Mouse (Mus musculus): ENCODE results near the gene Ccnjl. TPM values are rescaled to one million over a fixed set of nuclear protein-coding genes. Genes with fewer than 3 reads are reported as not detected.

The Ccnjl gene
- total RNA-seq, 1 experiment from 2014 or later, result not detected

DNA sequence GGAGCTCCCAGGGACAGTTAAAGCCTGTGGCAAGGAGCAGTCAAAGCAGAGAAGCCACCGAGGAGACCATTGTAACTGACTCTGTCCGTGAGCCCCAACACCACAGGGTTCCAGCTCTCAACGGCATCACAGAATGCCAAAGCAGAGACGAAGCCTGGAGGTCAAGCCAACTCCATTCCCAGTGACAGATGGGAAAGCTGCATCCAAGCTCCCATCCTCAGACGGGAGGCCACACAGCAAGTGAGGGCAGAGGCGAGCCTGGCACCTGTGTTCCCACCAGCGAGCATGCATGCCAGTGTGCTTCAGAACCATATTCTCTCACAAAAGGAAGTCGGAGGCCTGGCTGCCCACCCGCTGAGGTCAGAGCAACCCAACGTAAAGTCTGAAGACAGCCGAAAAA is 10.9 kb upstream of the Ccnjl start:
- ATAC-seq (ENCODE audit: extremely low read depth, insufficient number of reproducible peaks, low FRiP score, poor library complexity, severe bottlenecking), result no peak

DNA sequence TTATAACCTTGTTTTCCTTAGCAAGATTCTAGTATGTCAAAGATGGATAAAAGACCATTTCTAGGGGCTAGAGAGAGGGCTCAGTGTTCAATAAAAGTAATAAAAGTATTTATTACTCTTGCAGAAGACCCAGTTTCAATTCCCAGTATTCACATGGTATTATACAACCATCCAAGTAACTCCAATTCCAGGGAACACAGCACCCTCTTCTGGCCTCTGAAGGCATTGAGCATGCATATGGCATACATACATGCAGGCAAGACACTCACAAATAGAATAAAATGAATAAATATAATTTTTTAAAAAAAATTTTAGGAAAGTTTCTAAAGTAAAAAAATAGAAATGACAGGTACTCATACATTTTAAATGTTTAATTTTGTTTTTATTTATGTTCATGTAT is 10.5 kb upstream of the Ccnjl start:
- no peak for ATAC-seq (ENCODE audit: extremely low read depth, insufficient number of reproducible peaks, low FRiP score, poor library complexity, severe bottlenecking)

DNA sequence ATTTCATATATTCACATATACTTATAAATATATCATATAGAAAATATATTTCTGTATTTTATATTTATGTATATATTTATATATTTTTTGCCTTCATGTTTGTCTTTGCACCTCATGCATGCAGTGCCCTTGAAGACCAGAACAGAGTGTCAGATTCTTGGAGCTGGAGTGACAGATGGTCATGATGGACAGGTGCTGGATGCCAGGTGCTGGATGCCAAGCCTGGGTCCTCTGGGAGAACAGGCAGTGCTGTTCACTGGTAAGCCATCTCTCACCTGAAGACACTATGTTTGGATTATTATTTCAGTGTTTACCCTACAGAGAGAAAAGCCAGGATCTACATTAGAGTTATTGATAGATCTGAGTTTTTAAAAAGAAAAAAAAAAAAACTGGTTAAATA is 9.8 kb upstream of the Ccnjl start:
- ATAC-seq (ENCODE audit: extremely low read depth, insufficient number of reproducible peaks, low FRiP score, poor library complexity, severe bottlenecking), result no peak

DNA sequence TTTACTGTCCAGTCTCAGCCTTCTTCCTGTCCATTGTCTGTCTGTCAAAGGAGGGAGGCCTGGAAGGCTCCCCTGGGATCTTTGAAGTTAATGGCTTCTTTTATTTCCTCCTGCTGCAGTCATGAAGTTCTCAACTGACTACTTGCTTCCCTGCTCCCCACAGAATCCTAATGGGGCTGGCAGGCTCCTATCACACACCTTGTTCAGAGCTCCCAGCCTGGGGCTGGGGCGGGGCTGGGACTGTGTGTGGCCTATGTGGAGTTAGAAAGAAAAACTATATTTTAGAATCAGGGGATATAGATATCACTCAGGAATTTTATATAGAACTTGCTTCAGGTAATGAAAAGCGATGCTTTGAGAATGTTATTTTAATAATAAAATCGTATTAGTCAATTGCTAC is 8.1 kb upstream of the Ccnjl start:
- ATAC-seq (ENCODE audit: extremely low read depth, insufficient number of reproducible peaks, low FRiP score, poor library complexity, severe bottlenecking), result no peak

DNA sequence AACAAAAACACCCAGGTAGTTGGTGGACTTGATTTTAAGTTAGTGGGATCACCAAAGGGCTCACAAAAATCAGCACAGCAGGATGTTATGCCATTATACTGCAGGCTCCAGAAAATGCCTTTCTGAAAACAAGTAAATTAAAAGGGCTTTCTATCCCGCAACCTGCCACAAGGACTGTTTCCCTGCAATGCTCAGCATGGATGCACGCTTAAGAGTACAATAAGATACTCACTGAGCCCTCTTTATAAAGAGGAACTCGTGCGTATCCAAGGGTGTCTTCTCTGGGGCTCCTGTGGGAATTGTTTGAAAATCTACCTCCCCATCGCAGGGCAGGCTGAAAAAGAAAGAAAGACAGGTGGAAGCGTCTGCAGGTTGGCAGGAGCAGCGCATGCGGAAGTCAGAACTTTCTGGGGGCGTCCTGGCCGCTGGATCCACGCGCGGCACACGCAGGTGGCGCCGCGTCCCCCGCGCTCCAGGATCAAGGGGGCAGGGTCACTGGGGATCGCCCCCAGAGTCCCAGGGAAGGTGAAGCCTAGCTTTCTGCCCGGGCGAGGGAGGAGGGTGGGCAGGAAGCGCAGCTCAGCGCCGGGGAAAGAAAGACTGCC is 404 bp upstream of the Ccnjl start:
- ATAC-seq (ENCODE audit: extremely low read depth, insufficient number of reproducible peaks, low FRiP score, poor library complexity, severe bottlenecking), result no peak

GRCm38 (mm10) chr11:43530043-43530442 is 1.5 kb downstream of the Ccnjl start:
- no peak for ATAC-seq (ENCODE audit: extremely low read depth, insufficient number of reproducible peaks, low FRiP score, poor library complexity, severe bottlenecking)

DNA sequence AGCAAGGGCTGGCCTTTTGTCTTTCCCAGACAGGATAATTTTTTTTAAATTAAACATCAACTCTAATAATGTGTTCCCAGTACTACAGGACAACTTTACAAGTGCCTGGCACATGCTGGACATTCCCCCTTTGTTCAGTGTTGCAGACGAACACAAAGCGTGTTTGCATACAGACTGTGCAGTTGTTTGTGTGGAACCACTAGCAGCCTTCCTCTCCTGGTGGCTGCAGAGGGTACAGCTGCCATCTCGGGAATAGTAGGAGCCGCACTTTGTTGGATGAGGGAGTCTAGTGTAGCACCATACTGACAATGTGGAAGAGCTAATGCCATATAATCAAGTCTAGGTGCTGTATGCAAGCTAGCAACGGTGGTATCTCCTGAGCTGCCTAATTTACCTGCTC is 3.0 kb downstream of the Ccnjl start:
- no peak for ATAC-seq (ENCODE audit: extremely low read depth, insufficient number of reproducible peaks, low FRiP score, poor library complexity, severe bottlenecking)

- ATAC-seq (ENCODE audit: extremely low read depth, insufficient number of reproducible peaks, low FRiP score, poor library complexity, severe bottlenecking), result no peak
These were observed 8.5 kb downstream of the Ccnjl start for GRCm38 (mm10) chr11:43537074-43537473.

DNA sequence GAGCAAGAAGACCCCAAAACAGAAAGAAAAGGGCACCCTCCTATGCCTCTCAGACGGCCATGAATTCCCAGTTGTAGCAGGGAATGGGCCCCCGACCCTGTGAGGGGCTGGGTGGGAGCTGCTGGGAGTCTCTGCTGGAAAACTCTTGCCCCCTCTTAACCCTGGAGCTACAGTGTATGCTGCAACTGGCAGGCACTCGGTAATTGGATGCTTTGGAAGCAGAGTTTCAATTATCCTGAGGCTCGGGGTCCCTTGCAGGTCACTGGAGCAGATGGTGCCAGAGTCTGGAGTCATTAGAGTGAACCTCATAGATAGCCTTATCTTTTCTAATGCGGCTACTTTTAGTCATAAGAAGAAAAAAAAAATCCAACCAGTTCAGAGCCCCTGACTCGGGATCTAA is 11.3 kb downstream of the Ccnjl start:
- ATAC-seq (ENCODE audit: extremely low read depth, insufficient number of reproducible peaks, low FRiP score, poor library complexity, severe bottlenecking), result no peak

GRCm38 (mm10) chr11:43543711-43544466 is 15.3 kb downstream of the Ccnjl start:
- ATAC-seq (ENCODE audit: extremely low read depth, insufficient number of reproducible peaks, low FRiP score, poor library complexity, severe bottlenecking), result peak; percentile 91

DNA sequence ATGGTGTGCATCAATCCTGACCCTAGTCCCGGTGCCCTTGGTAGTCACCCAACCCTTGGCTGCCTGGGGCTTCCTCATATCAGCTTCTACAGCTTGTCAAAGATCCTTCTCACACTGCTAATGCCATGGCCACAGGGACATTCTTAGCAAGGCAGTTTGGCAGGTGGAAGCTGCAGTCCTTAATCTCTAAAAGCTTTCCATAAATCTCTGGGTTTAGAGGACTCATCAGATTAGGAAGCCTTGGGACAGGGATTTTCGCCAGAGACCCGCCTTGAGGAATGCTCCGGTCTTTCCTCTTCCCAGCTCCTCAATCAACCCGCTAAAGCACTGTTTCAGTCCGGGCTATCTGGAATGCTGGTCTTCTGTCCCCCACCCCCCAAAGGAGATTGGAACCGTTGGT is 16.2 kb downstream of the Ccnjl start:
- ATAC-seq (ENCODE audit: extremely low read depth, insufficient number of reproducible peaks, low FRiP score, poor library complexity, severe bottlenecking), result no peak

DNA sequence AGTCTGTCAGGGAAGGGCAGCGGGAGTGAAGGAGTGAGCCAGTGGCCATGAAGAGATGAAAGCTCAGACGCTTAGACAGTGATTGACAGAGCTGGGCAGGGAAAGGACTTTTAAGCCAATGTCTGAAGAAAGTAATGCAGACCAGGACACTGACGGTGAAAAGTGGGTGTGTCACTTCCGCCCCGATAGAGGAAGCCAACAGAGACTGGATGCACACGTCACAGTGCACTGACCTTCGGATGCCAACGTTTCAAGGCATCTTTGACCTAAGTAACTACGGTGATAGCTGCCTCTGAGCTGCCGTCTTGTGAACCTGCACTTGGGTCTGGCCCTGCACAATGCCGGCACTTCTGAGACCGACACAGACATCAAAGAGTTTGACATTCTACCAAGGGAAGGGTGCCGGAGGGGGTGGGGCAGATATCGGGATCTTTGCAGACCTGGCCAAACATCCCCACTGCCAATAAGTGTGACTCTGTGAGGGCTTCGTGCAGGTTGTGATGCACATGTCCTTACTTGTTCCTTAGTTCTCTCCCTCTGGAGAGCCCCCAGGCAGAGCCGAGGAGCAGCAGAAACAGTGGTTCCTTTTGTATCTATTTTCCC is 17.4 kb downstream of the Ccnjl start:
- no peak for ATAC-seq (ENCODE audit: extremely low read depth, insufficient number of reproducible peaks, low FRiP score, poor library complexity, severe bottlenecking)

DNA sequence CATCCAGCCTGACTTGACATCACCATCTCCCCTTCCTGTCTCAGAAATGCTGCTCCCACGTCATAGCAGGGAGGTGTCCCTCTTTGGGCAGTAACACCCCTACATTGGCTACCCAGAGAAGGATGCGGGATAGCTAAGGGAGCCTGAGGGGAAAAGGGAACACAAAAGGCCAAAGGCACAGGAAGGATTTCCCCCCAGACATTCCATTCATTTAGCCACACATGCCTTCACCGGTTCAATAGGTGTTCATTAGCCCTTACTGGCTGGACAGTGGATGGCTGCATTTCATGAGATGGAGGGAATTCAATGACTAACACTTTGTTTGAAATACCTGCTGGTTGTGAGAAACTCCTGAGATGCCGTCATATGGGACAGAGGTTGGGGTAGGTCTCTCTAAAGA is 18.1 kb downstream of the Ccnjl start:
- no peak for ATAC-seq (ENCODE audit: extremely low read depth, insufficient number of reproducible peaks, low FRiP score, poor library complexity, severe bottlenecking)

GRCm38 (mm10) chr11:43548148-43548547 is 19.6 kb downstream of the Ccnjl start:
- no peak for ATAC-seq (ENCODE audit: extremely low read depth, insufficient number of reproducible peaks, low FRiP score, poor library complexity, severe bottlenecking)

DNA sequence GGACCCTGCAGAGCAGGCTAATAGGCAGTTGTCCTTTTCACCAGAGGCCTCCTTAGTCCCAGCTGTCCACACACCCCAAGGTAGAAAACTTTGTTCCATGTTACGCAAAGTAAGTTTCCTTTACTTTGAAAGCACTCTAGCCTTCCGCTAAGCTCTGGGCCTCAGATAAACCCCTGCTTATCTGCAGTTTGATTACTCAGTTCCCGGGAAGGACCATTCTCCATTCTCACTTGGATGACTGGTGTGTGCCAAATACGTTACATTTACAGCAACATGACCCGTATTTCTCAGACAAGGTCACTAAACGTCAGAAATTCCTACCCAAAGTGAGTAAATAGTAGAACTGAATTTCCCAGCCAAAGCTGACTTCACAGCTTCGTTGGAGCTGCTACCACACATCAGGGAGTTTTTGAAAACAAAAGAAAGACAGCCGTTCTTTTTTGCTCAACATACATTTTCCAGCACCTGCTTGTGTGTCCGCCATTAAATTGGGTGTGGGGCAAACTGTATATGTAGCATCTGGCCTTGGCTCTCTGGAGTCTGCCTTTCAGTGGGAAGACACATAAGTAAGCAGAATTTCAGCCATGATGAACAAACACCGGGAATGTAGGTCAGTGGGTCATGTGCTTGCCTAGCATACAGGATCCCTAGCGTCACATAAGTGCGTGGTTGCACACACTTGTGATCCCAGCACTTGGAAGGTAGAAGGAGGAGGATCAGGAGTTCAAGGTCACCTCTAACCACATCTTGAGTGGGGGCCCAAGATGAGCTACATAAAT is 20.3 kb downstream of the Ccnjl start:
- ATAC-seq (ENCODE audit: extremely low read depth, insufficient number of reproducible peaks, low FRiP score, poor library complexity, severe bottlenecking), result no peak

- no peak for ATAC-seq (ENCODE audit: extremely low read depth, insufficient number of reproducible peaks, low FRiP score, poor library complexity, severe bottlenecking)
These were observed 21.1 kb downstream of the Ccnjl start for GRCm38 (mm10) chr11:43549701-43550100.

DNA sequence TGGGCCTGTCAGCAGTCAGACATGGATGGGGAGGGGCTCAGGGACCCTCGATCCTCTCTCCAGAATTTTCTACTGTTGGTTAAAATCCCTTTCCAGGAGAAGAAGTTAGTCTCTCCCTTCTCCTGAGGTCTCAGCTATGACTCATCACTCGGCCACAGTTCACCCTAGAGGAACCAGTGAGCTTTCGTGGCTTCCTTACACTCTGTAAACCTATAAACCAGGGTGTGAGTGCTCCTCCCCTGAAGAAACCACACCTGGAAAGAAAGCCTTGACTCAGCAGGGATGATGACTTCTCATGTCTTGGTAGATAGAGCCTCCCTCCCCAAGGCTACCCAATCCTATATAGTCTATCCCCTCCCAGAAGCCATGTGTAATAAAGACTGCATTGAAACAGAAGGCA is 23.2 kb downstream of the Ccnjl start:
- 0 out of 2 replicates have a peak, but pooled peaks have one; percentile 23 for ATAC-seq (ENCODE audit: extremely low read depth, insufficient number of reproducible peaks, low FRiP score, poor library complexity, severe bottlenecking)

DNA sequence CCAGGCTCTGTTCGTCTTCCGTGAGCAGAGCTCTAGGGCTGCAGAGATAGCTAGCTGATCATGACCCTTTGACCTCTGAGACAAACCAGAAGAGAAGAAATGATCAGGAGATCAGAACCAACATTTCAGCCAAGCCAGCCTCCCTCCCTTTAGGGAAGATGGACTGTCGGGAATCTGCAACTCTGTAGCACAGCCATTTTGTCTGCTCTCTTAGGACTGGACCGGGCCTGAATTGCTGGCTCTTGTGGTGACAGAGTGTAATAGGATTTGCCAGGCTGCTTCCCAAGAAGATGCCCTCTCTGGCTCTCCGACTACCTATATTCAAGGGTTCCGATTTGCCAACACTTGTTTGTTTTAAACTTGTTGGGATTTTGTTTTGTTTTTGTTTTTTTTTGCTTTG is 24.1 kb downstream of the Ccnjl start:
- no peak for ATAC-seq (ENCODE audit: extremely low read depth, insufficient number of reproducible peaks, low FRiP score, poor library complexity, severe bottlenecking)

- ATAC-seq (ENCODE audit: extremely low read depth, insufficient number of reproducible peaks, low FRiP score, poor library complexity, severe bottlenecking), result no peak
These were observed 28.0 kb downstream of the Ccnjl start for GRCm38 (mm10) chr11:43556538-43556937.
